Mouse (Mus musculus) activated CD4-positive, CD25-positive, alpha-beta regulatory T cell, adult 4 months (primary cell): ENCODE data around the gene Hrg. TPM values are rescaled to one million over a fixed set of nuclear protein-coding genes. Genes with fewer than 3 reads are reported as not detected.
"Not testable (repeated sequence)": the region's sequence is repeated elsewhere in the genome, so short reads cannot be mapped to it uniquely, and the experiment has no call there.

Source experiments
- ATAC-seq: one replicate; pipeline ENCODE4 v1.8.0; 2017
- polyA plus RNA-seq, 2 experiments: library from polyadenylated mRNA; unstranded; fragments of 100-300 nt; shearing (Covaris generic); gene quantifications; one replicate each; pipeline ENCODE4 v1.2.1; 2017

The Hrg gene
- polyA plus RNA-seq = not detected

DNA sequence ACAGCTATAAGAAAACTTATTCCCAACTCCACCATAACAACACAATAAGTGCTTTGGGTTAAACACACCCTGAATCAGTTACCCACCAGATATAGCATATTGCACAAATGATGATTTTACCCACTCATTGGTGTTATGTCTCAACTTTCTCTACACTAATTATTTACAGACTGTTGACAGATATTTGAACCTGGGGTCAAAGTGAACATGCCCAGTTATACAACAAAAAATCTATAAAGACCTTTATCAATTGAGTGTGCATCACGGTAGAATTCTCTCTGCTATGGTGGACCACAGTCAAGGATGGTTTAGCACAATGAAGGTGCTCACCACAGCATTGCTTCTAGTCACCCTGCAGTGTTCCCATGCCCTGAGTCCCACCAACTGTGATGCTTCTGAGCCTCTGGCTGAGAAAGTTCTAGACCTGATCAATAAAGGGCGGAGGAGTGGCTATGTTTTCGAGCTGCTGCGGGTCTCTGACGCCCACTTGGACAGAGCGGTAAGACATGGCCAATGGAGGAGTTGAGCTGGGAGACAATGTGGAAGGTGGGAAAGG lies at the start of gene Hrg:
Gene Hrg, plus strand, starts transcription at position 233 of the 556 bp plus-strand sequence.
- ATAC-seq = no peak

DNA sequence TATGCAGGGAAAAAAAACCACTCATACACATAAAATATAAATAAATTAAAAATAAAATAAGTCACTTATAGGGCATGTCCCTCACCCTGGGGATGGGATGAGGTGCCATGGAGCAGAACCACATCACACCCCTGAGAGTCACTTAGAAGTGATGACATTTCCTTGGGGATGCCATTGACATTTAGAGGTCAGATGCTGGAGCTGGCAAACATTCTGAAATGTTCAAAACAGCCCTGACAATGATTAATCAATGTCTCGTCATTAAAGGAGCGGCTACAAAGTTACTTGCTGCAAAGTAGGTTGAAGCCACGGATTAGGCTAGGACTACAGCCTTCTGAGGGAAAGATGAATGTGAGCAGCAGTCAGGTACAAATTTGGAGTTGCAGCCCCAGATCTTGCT lies 49.5 kb upstream of the Hrg start:
- no peak for ATAC-seq

DNA sequence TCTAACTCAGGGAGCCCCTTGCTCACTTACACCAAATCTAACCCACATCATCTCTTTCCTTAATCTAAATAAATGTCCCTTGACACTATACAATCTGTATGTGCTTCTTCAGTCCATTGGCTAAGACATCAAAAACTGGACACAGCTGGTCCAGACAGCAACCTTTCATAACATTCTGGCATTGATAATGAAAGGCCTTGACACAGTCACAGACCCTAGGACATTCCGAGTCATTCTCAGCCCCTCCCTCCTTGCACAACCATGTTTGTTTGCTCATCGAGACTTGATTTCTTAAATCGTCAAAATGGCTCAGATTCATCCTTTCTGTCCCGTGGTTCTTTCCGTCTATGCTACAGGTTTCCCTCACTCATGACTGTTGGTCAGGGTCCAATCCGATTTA lies 41.6 kb upstream of the Hrg start:
- ATAC-seq = no peak

DNA sequence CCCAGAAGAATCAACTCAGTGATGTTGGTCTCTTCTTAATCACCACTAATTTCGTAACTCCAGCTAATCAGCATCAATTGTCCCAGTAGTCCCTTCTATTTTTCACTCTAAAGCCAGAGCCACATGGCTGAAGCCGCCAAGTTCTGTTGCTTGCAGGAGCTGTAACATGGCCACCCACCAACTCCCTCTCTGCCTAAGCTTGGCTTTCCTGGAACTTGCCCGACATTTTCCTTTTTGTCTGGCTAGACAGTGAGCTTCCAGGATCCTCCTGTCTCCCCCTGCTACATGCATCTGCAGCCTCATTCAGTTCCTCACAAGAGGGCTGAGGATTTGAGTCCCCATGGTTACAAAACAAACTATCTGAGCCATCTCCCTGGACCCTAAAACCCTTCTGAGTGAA lies 38.9 kb upstream of the Hrg start:
- no peak for ATAC-seq

DNA sequence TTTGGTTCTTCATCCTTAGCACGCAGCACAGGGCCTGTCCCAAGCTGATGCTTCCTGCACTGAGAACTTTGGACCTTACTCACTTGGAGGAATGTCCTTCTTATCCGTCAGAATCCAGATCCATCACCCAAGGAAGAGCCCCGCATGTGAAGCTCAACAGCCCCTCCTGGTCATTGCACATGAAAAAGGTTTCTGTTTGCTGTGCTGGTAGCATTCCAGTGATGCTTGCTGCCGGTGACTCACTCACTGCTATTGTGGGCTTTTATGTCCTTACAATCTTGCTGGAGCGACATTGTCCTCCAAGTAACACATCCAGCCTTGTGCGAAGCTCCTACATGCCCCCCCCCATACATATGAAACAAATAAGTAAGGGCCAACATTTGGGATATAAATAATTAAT lies 38.0 kb upstream of the Hrg start:
- no peak for ATAC-seq

DNA sequence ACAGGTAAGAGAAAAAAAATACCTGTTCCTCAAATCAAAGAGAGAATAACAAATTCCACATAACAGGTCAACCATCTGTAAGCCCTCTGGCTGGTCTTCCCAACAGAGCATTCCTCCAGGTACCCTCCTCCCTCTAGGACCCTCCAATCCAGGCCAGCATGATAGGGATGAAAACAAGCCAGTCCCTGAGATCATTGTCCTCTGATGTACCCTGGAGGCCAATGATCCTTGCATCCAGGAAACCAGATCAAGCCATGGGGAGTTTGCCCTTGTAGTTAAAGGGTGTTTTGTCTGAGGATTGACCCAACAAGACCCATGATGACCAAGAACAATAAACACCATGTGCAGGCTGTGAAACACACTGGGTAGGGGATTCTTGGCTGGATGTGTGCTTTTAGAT lies 36.6 kb upstream of the Hrg start:
- no peak for ATAC-seq

DNA sequence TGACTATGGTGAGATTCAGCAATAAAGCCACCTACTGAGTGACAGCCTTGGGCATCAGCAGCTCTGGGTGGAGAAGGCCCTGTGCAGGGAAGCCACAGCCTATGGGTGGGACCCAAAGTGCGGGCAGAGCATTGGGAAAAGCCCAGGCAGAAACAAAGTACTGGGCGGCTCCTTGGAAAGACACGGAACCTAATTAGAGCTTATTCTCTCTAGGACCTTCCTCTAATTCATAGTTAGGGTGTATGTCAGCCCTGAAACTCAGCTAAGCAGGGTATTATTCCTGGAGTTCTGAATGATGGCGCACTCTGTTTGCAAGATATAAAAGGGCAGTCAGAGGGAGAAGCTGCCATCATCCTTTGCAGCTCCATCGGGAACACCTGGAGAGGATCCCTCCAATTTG lies 32.8 kb upstream of the Hrg start, which contains the start of gene Fetub:
Gene Fetub, plus strand, starts transcription at position 301 of the 400 bp plus-strand sequence.
- no peak for ATAC-seq

DNA sequence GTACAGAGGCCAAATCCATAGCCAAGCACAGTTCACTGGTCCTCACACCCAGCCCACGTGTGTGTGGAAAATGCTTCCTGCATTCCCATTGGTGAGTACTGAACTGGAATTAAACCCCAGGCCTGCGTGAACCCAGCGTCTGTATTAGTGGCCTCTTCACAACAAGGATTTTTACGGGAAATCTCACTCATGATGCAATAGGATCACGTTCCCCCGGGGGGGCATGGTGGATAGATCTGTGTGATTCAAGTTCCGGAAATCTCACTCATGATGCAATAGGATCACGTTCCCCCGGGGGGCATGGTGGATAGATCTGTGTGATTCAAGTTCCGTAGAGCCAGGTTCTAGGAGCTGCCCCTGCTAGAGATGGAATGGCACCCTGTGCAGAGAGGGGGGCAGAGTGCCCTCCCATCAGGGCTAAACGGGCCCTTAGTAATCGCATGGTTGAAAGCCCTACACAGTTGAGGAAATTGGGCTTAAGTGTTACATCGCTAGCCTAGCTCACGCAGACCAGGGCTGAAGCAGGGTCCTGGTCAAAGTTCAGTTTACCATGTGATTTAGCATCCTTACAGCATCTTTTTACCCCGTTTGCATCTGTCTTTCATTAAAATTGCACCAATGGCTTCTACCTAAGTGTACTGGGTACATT lies 32.1 kb upstream of the Hrg start:
- ATAC-seq = no peak

DNA sequence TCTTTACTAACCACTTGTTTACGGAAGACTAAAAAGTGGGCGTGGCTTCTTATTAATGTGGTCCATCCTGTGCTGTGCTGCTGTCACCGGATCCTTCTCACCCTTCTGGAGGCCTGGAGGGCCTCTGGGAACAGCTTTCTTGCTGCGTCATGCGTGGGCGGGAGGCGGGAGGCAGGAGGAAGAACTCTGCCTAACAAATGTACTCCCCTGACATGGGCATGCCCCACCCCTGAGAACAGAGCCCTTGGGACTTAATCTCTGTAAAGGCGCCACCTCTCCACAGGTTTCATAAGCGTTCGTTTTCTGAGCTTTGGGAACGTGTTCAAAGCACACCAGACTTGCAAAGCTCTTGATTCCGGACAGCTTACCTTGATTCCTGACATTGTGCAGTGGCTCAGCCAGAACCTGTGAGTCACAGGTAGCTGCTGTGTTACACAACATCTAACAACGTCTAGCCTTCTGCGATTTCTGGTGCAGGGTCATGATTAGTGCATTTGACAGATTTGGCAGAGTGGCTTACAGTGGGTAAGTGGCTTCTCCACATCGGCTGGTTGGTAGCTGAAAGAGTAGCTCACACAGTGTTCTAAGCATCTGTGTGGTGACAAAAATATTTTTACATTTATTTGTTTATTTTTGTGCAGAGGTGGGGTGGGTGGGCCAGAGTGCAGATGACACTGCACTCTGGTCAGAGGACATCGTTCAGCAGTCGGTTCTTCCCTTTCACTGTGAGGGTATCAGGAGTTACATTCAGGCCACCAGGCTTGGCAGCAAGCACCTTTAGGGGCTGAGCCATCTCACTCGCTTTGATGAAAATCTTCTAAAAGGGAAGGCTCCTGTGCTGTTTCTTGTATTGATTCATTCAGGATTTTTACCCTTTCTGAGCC lies 30.7 kb upstream of the Hrg start:
- peak; percentile 10 for ATAC-seq

DNA sequence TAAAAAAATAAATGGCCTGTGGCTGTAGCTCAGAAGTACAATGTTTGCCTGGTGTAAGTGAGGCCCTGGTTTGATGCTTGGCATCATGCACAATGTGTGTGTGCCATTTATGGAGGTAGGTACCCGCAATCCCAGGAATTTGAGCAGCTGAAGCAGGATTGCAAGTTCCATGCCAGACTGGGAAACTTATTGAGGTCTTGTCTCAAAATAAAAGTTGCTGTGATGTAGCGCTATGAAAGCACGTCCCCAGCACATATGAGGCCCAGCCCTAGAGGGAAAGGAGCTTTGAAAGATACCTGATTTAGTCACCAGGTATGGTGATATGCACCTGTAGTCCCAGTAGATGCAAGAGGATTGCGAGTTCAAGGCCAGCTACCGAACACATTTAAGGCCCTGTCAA lies 29.1 kb upstream of the Hrg start:
- ATAC-seq = no peak

DNA sequence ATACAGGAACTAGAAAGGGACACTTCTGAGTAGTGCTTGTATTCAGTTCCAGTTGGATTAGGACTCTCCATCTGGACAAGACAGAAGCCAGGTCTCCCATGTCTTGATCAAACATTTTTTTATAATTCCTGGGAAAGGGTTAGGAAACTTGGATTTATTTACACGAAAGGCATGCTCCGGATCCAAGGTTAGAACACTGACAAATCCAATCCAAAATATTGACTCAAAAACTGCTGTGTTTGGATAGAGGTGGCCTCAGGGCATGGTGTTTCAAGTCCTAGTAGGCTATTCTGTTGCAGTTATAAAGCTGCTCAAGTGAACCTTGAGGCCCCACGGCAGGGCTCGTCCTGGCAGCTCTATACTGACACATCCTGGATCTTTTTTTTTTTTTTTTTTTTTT lies 28.4 kb upstream of the Hrg start:
- no peak for ATAC-seq

DNA sequence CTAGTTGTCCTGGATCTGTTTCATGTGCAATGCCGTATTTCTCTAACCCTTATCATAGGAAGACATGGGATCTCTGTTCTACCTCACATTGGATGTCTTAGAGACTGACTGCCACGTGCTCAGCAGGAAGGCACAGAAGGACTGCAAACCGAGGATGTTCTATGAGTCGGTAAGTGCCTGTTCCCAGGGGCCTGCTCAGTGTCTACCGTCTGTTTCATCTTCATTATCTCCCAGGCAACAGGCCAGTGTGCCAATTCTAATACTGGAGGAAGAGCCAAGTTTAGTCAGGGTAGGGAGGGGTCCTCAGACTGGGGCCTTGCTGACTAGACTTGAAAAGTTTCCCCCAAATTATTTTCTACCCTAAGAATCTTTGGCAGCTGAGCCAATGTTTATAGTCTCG lies 21.3 kb upstream of the Hrg start:
- no peak for ATAC-seq

DNA sequence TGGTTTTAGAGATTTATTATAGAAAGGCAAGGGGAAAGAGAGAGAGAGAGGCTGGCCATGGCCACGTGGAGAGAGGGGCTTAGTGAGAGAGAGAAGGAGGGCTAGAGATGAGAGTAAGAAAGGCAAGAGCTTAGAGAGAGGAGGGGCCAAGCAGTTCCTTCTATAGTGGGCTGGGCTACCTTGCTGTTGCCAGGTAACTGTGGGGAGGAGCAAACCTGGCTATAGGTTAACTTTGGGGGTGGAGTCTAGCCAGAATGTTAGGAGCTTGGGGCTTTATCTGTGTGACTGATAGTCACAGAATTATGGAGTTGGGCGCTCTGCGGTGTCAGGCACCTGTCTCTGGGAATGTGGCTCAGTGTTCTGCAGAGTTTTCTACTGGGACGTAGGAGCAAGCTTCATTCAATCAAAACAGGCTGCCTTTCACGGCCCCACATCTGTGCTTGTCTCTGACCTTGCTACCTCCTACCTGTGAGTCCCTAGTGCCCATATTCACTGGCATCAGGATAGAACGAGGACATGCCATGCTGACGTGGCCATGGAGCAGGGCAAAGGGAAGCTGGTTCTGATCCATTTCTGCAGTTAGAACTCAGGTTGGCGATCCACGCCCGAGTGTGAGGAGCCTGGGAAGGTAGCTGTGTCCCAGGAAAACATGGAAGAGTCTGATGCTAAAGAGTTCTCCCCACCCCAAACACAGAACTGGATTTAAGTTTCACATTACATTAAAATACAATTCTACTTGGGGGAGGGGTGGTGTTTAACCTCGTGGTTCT lies 19.3 kb upstream of the Hrg start:
- ATAC-seq = no peak

DNA sequence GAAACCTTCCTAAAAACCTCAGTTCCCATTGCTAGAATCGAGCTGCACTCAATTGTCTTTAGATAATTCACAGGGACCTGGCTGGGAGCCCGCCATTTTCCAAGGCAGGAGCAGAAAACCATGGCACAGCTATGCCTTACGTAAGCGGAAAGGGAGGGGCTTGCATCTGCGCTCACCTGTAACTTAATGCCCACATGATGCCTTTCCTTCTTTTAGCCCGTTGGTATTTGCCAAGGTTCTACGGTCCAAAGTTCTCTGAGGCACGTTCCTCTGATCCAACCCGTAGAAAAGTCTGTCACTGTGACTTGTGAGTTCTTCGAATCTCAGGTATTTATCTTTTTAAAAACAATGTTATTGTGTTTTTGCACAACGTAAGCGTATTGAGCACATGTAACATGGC lies 13.2 kb upstream of the Hrg start:
- no peak for ATAC-seq

DNA sequence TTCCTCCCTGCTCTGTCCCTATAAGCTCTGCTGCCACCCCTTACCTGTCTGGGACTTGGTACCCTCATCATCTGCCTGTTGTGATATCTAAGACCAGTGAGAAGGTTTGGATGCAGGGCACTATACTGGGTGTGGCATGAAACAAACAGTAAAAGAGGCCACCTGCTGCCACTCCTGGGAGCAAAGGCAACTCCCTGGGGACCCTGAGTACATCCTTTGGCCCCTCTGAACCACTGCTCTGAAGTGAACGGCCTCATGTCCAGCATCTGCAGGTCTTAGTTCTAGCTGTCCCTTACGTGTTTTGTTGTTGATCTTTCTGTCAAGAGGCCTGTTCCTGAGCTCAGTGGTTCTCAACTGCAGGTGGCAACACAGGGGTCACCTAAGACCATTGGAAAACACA lies 12.3 kb upstream of the Hrg start:
- no peak for ATAC-seq

DNA sequence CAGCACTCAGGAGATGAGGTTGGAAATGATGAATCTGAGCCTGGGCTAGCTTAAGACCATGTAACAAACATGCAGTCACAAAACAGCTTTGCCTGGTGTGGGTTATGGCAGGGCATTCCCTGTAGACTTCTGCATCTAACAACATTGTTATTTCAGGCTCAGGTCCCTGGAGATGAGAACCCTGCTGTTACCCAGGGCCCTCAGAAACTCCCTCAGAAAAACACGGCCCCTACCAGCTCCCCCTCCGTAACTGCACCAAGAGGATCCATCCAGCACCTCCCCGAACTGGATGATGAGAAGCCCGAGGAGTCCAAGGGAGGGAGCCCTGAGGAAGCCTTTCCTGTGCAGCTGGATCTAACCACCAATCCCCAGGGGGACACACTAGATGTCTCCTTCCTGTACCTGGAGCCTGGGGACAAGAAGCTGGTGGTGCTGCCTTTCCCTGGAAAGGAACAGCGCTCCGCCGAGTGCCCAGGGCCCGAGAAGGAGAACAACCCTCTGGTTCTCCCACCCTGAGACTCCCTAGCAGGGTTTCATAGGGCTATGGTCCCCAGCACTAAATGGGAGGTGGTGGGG lies 11.7 kb upstream of the Hrg start:
- no peak for ATAC-seq

DNA sequence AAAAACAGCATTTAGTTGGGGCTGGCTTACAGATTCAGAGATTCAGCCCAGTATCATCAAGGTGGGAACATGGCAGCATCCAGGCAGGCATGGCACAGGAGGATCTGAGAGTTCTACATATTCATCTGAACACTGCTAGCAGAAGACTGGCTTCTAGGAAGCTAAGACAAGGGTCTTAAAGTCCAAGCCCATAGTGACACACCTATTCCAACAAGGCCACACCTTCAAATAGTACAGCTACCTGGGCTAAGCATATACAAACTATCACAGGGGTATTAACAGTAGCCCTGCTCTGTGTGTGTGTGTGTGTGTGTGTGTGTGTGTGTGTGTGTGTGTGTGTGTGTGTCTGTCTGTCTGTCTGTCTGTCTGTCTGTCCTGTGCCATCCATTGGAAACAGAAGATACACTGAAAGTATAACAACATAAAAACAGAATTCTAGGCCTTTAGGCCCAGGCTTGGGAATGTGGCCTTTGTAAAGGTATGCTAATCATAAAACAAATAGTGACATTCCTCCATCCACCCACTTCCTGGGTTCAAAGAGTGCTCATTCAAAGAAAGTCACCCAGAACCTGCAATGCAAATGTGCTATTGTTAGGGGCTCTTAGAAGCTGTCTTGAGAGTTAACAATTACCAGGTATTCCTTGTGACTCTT lies 8.9 kb upstream of the Hrg start:
- ATAC-seq = not testable (repeated sequence)

DNA sequence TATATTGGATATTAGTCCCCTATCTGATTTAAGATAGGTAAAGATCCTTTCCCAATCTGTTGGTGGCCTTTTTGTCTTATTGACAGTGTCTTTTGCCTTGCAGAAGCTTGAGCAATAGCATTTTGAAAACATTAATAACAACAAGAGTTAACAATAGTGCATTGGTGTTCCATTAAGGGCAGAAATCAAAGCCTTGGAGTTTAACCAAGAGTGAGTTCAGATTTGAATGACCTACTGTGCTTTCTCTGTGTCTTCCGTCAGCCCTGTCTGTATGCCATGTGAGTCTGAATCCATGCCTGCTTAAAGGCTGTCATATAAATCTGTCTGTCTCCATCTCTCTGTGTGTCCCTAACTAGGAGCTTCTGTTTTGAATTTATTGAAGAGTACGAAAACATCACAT lies 3.5 kb upstream of the Hrg start:
- ATAC-seq = no peak

DNA sequence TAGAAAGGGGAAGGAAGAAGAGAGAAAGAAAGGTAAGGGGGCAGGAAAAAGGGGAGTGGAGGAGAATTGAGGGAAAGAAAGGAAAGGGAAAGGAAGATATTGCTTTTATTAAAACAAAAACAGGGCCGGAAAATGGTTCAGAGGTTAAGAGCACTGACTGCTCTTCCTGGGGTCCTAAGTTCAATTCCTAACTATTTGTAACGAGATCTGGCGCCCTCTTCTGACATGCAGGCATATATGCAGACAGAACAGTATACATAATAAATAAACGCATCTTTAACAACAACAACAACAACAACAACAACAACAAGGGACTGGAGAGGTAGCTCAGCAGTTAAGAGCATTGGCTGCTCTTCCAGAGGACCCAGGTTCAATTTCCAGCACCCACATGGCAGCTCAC lies 2.2 kb downstream of the Hrg start:
- no peak for ATAC-seq

DNA sequence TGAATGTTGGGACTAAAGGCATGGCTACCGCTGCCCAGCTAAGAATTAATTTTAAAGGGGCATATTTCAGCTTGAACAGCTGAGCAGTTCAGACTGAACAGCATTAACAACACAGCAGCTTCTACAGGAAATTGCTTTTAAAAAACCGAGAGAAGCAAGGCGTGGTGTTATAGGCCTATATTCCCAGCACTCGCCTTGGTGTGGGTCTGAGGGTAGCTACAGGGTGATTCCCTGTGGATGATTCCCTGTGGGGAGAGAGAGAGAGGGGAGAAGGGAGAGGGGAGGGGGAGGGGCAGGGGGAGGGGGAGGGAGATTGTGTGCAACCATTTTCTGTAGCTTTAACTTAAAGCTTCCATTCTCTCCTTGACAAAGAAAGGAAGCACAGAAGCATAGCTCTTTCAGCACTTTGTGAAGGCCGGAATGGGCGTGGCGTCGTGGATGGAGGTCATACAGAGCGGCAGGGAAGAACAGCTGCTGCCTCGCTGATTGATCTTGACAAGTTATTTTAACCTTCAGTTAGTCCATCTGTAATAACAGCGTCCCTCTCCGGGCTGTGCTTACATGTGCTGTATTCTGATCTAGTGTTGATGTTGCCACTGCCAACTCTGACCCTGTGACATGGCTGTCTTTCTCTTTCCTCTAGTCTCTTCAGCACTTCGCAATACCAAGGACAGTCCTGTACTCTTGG lies 4.7 kb downstream of the Hrg start:
- ATAC-seq = no peak

DNA sequence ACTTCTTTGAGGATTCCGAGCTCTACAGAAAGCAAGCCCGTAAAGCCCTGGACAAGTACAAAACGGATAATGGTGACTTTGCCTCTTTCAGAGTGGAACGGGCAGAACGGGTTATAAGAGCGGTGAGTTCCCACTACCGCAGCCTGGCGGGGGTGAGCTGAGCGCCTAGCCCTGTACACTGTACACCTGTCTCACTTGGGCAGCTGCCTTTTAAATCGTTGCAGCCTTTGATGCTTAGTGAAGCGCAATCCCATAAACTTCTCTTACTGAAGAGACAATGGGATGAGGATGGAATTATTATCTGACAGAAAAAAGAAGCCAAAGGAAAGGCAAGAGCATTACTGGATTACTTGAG lies 5.2 kb downstream of the Hrg start:
- no peak for ATAC-seq

DNA sequence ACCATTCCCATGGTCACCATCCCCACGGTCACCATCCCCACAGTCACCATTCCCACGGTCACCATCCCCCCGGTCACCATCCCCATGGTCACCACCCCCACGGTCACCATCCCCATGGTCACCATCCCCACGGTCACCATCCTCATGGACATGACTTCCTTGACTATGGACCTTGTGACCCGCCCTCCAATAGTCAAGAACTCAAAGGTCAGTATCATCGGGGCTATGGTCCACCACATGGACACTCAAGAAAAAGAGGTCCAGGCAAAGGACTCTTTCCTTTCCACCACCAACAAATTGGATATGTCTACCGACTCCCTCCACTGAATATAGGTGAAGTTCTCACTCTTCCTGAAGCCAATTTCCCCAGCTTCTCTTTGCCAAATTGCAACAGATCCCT lies 10.2 kb downstream of the Hrg start:
- no peak for ATAC-seq
